Mouse (Mus musculus) liver, embryonic 14.5 days (tissue): Measurements from ENCODE around the gene Esrrg. TPM values are rescaled to one million over a fixed set of nuclear protein-coding genes. Genes with fewer than 3 reads are reported as not detected.

Experiments
- ATAC-seq: fragments of 200-750 bp; cut with Nextera tagmentation; 2 replicates; pipeline ENCODE4 v1.8.0; 2017; ENCODE audit warnings: moderate number of reproducible peaks, mild to moderate bottlenecking, moderate library complexity; ENCODE audit not compliant: insufficient read depth
- DNase-seq, 3 experiments: peaks; one replicate each; pipeline ENCODE4 v3.0.0-alpha.2; 2012 to 2013; ENCODE audit warnings: low read depth in 3 of 3, low spot score in 3 of 3
- H3K27ac ChIP-seq: fragments of 300-500 bp; sonication (generic); 2 replicates; pipeline ENCODE4 v1.5.1; 2014; ENCODE audit warnings: moderate library complexity, mild to moderate bottlenecking, control low read depth, inconsistent platforms
- H3K27me3 ChIP-seq: fragments of 300-500 bp; sonication (generic); 2 replicates; pipeline ENCODE4 v1.6.1; 2014; ENCODE audit warnings: mild to moderate bottlenecking, low read length, moderate library complexity; ENCODE audit not compliant: control insufficient read depth, insufficient read depth
- H3K36me3 ChIP-seq: fragments of 300-500 bp; sonication (generic); replicated peaks from 2 replicates; pipeline ENCODE4 v1.6.1; 2014; ENCODE audit warnings: low read depth; ENCODE audit not compliant: control insufficient read depth, insufficient read depth
- H3K4me1 ChIP-seq, 2 experiments: fragments of 200-500 bp in 1 of 2; fragments of 300-500 bp in 1 of 2; sonication (generic) in 1 of 2; replicated peaks; 2 replicates each; pipeline ENCODE4 v1.6.1; 2012 to 2014; ENCODE audit warnings: antibody characterized with exemption in 1 of 2, inconsistent platforms in 1 of 2, low read length in 1 of 2; ENCODE audit not compliant: control insufficient read depth in 2 of 2, insufficient read depth in 2 of 2
- H3K4me2 ChIP-seq: fragments of 300-500 bp; sonication (generic); 2 replicates; pipeline ENCODE4 v1.6.1; 2014; ENCODE audit warnings: low read depth, mild to moderate bottlenecking, control low read depth, moderate library complexity
- H3K4me3 ChIP-seq, 2 experiments: fragments of 200-500 bp in 1 of 2; fragments of 300-500 bp in 1 of 2; sonication (generic) in 1 of 2; 2 replicates each; pipeline ENCODE4 v1.5.1; 2012 to 2014; ENCODE audit warnings: low read depth in 2 of 2, low read length in 2 of 2, mild to moderate bottlenecking in 2 of 2, control low read depth in 1 of 2, inconsistent platforms in 1 of 2, moderate library complexity in 1 of 2; ENCODE audit not compliant: insufficient read depth in 1 of 2
- H3K9ac ChIP-seq: fragments of 300-500 bp; sonication (generic); replicated peaks from 2 replicates; pipeline ENCODE4 v1.6.1; 2014; ENCODE audit warnings: mild to moderate bottlenecking, control low read depth, moderate library complexity
- H3K9me3 ChIP-seq: fragments of 300-500 bp; sonication (generic); 2 replicates; pipeline ENCODE4 v1.6.1; 2016; ENCODE audit warnings: low read length, mixed read lengths; ENCODE audit not compliant: control insufficient read depth
- CTCF ChIP-seq: IDR thresholded peaks from 2 replicates; pipeline ENCODE4 v1.5.1; 2016; ENCODE audit warnings: antibody characterized with exemption, low read depth, control low read depth
- EP300 ChIP-seq: IDR thresholded peaks from 2 replicates; pipeline ENCODE4 v1.6.1; 2016; ENCODE audit warnings: antibody characterized with exemption, low read depth
- WGBS: fragments of 180-500 bp; shearing (Covaris S2); extraction: QIAGEN DNeasy Blood & Tissue Kit; methylation state at CpG from one replicate; pipeline ENCODE4 v1.1.7; 2014; ENCODE audit not compliant: insufficient replicate concordance; 5-methylcytosine and 5-hydroxymethylcytosine counted together
- polyA plus RNA-seq, 2 experiments: library from polyadenylated mRNA; depleted of rRNA in 1 of 2; stranded (reverse) in 1 of 2; unstranded in 1 of 2; fragments of >200 nt; fragmentation: Nextera tagmentation in 1 of 2; extraction: Ambion mirVana in 1 of 2; gene quantifications; 2 replicates each; pipeline versions ENCODE4 v1.2.1 to v1.2.3; 2012 to 2014

Gene Esrrg
- polyA plus RNA-seq, 2 experiments, result 0.03 TPM

- Histone ChIP-seq H3K4me3 (no peak overlapping the region), H3K27ac (no peak overlapping the region), H3K36me3 (no peaks in the 10 kb centered on the region), H3K4me2 (no peak overlapping the region), H3K4me1 (peaks cover 0 to 2% of the 10 kb centered on the region in 2 experiments; a peak in 1 of 4 replicates), H3K9me3 (no peaks in the 10 kb centered on the region), H3K9ac (no peak overlapping the region), H3K27me3 (peaks cover 16% of the 10 kb centered on the region)
- DNase-seq (no peak), ATAC-seq (no peak)
- TF ChIP-seq CTCF, result no peak
- TF ChIP-seq EP300, result no peak
- 31% methylated on average over 5 of the region's 5 CpGs for WGBS
Measured at GRCm38 (mm10) chr1:187649871-187650270, 41.3 kb downstream of the Esrrg start.

- Histone ChIP-seq H3K4me2 (peak overlapping the region; percentile 45), H3K4me1 (peaks cover 0 to 2% of the 10 kb centered on the region in 2 experiments; a peak in 1 of 4 replicates), H3K9me3 (no peaks in the 10 kb centered on the region), H3K9ac (no peak overlapping the region), H3K36me3 (no peaks in the 10 kb centered on the region), H3K27me3 (peaks cover 16% of the 10 kb centered on the region), H3K27ac (no peak overlapping the region), H3K4me3 (peak overlapping the region; percentile 33 to 41; a peak in 2 of 4 replicates)
- no peak for ATAC-seq
- WGBS, result 15% methylated on average over 24 of the region's 24 CpGs
- DNase-seq, result no peak
- TF ChIP-seq CTCF (no peak), EP300 (no peak)
Measured at GRCm38 (mm10) chr1:187650786-187651687, 42.4 kb downstream of the Esrrg start.

GRCm38 (mm10) chr1:187651688-187652241, 43.2 kb downstream of the Esrrg start:
- DNase-seq, result no peak
- peak overlapping the region; percentile 41 to 46 for H3K4me3 ChIP-seq
- H3K9me3 ChIP-seq, result no peaks in the 10 kb centered on the region
- peak overlapping the region; percentile 45 for H3K4me2 ChIP-seq
- WGBS, result under 1% methylated on average over 43 of the region's 47 CpGs
- H3K36me3 ChIP-seq, result no peaks in the 10 kb centered on the region
- H3K4me1 ChIP-seq, result peaks cover 0 to 2% of the 10 kb centered on the region in 2 experiments; a peak in 1 of 4 replicates
- H3K9ac ChIP-seq, result no peak overlapping the region
- H3K27ac ChIP-seq, result no peak overlapping the region
- no peak for ATAC-seq
- TF ChIP-seq CTCF, result no peak
- TF ChIP-seq EP300, result no peak
- peaks cover 16% of the 10 kb centered on the region for H3K27me3 ChIP-seq

GRCm38 (mm10) chr1:187652445-187652844, 43.9 kb downstream of the Esrrg start:
- TF ChIP-seq CTCF (no peak), EP300 (no peak)
- Histone ChIP-seq H3K27me3 (peaks cover 16% of the 10 kb centered on the region), H3K27ac (no peak overlapping the region), H3K9ac (no peak overlapping the region), H3K36me3 (no peaks in the 10 kb centered on the region), H3K9me3 (no peaks in the 10 kb centered on the region), H3K4me2 (peak overlapping the region; percentile 45), H3K4me1 (peaks cover 0 to 2% of the 10 kb centered on the region in 2 experiments; a peak in 1 of 4 replicates), H3K4me3 (no peak overlapping the region)
- ATAC-seq, result no peak
- WGBS, result 6% methylated on average over 7 of the region's 7 CpGs
- DNase-seq, result no peak

GRCm38 (mm10) chr1:187653390-187653789, 44.8 kb downstream of the Esrrg start:
- TF ChIP-seq EP300 (no peak), CTCF (no peak)
- H3K36me3 ChIP-seq, result no peaks in the 10 kb centered on the region
- WGBS, result 4% methylated on average over 9 of the region's 9 CpGs
- DNase-seq (no peak), ATAC-seq (no peak)
- no peaks in the 10 kb centered on the region for H3K9me3 ChIP-seq
- H3K27ac ChIP-seq, result no peak overlapping the region
- H3K27me3 ChIP-seq, result peaks cover 16% of the 10 kb centered on the region
- H3K9ac ChIP-seq, result no peak overlapping the region
- H3K4me1 ChIP-seq, result peaks cover 0 to 2% of the 10 kb centered on the region in 2 experiments; a peak in 1 of 4 replicates
- H3K4me2 ChIP-seq, result no peak overlapping the region
- no peak overlapping the region for H3K4me3 ChIP-seq
